Mouse (Mus musculus) B cell, adult 2 months (primary cell): ENCODE results near the gene Skap1.
A peak's percentile ranks its signal among the peaks of the same experiment; 100 is the strongest.
"Not testable (repeated sequence)": the region's sequence is repeated elsewhere in the genome, so short reads cannot be mapped to it uniquely, and the experiment has no call there.

Experiments
- DNase-seq, 2 experiments: peaks; one replicate each; pipeline ENCODE4 v3.0.0; 2022

Gene Skap1

GRCm38 (mm10) chr11:96703813-96704212 is 239.4 kb downstream of the Skap1 start:
- DNase-seq = no peak

DNA sequence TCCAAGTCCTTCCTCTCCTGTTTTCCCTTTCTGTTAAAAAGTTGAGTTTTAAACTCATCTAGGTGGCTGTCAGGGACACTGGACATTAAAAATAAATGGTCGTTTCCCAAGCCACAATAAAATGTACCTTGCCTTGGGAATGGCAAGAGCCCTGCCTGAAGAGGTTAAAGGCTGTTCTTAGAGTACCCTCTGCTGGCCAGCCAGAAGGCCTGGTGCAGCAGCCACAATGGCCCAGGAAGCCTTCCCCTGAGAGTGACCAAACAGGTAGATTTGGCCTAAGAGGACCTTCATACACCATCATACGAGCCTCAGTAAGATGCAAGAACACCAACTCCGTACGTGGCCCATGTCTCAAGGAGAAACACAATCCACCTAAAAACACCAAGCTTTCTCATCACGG is 246.9 kb downstream of the Skap1 start:
- DNase-seq = no peak

GRCm38 (mm10) chr11:96711670-96712069 is 247.3 kb downstream of the Skap1 start:
- no peak for DNase-seq

- no peak for DNase-seq
Measured at GRCm38 (mm10) chr11:96713210-96714005, 249.0 kb downstream of the Skap1 start.

- DNase-seq = no peak
Measured at GRCm38 (mm10) chr11:96714011-96714410, 249.6 kb downstream of the Skap1 start.

DNA sequence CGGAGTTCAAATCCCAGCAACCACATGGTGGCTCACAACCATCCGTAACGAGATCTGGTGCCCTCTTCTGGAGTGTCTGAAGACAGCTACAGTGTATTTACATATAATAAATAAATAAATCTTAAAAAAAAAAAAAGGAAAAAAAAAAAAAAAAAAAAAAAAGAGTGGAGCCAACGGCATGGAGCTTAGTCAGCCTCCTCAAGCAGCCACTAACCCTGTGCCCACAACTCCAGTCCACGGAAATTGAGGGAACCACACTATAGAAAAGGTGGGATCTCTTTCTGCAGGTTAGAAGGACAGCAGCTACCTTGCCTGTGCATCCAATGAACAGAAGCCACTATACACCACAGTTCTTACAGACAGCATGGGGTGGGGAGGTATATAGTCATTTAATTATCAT is 250.8 kb downstream of the Skap1 start:
- not testable (repeated sequence) for DNase-seq

DNA sequence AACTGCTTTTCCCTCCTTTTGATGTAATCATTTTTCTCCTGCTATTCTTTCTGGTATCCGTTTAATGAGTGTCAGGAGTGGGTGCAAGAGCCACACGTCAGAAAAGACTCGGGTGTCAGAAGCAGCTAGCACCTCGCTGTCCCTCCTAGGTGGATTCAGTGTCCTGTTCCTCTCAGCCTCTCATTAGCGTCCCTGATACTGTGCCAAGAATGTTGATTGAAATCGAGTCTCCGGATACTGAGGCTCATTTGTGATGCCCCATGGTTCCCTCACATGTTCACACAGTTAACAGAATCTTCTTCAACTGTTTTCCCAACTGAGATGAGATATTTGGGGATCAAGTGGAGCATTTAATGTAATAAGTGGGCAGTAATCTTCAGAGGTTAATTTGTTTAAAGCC is 254.2 kb downstream of the Skap1 start:
- no peak for DNase-seq

DNA sequence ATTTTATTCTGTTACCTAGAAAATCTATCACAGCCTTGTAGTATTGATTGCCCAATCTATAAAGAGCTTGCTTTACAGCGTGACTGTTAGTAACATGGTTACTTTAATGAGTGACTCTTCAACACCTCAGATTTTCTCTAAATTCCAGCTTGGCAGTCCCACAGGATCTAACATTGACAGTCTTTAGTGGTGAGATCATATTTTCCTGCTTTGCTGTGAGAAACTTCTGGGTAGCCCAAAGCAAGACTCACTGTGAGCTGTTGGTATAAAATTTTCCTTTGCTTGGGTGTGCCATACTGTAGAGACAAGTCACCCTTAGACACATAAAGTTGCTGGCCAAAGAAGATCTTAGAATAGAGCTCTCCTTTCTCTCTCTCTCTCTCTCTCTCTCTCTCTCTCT is 261.4 kb downstream of the Skap1 start:
- no peak for DNase-seq

DNA sequence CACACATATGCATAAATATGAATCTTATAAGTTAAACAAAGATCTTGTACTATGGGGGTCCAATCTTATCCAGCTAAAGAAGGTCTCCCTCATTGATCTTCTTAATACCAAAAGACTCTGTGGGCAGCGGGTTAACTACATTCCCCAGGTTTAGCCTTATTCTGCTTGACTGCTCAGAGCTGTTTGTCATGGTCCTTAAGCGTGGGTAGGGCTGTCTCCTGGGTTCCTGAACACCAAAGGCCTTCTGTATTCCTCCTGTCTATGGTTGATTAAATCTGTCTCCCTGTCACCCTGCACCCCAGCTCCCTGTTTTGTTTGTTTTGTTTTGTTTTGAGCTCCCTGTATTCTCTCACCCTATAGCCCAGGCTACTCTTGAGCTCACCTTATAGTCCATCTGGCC is 264.2 kb downstream of the Skap1 start:
- DNase-seq = no peak

DNA sequence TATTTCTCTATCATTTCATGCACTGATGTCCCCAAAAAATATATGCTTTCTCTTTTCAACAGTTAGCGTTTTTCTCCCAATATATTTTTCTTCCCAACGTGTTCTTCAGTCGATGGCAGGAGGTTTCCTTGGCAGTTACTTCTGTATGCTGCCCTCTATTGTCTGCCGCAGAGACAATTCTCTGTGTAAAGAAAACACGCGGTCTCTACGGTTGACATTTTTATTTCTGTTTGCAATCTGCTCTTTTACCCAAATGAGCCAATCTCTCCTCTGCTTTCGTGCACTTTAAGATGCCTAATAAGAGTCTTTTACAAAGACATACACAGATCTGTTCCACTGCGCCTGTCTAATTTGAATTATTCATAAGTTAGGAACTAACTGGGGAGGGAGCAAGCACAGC is 265.1 kb downstream of the Skap1 start:
- no peak for DNase-seq

GRCm38 (mm10) chr11:96730327-96730726 is 265.9 kb downstream of the Skap1 start:
- no peak for DNase-seq

DNA sequence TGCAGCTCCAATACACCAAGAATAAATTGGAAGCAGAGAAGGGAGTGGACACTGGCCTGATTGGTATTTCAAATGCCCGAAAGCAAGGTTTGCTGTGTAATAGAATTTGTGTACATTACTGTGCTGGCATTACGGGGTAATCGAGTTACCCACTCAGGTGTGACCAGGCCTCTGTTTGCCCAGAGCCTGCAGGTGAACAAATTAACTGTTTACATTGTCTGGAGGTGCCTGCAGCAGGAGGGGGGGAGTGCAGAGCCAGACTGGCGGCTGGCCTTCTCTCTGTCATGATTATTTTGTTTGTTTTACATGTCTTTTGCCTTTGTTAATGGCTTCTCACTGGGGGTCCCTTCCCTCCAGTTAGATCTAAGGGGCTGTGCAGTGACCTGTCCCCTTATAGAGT is 268.3 kb downstream of the Skap1 start:
- DNase-seq = no peak

- peak in 1 of 2 experiments; percentile 5 for DNase-seq
Measured at GRCm38 (mm10) chr11:96735908-96736307, 271.5 kb downstream of the Skap1 start.

GRCm38 (mm10) chr11:96736361-96736760 is 272.0 kb downstream of the Skap1 start:
- no peak for DNase-seq

DNA sequence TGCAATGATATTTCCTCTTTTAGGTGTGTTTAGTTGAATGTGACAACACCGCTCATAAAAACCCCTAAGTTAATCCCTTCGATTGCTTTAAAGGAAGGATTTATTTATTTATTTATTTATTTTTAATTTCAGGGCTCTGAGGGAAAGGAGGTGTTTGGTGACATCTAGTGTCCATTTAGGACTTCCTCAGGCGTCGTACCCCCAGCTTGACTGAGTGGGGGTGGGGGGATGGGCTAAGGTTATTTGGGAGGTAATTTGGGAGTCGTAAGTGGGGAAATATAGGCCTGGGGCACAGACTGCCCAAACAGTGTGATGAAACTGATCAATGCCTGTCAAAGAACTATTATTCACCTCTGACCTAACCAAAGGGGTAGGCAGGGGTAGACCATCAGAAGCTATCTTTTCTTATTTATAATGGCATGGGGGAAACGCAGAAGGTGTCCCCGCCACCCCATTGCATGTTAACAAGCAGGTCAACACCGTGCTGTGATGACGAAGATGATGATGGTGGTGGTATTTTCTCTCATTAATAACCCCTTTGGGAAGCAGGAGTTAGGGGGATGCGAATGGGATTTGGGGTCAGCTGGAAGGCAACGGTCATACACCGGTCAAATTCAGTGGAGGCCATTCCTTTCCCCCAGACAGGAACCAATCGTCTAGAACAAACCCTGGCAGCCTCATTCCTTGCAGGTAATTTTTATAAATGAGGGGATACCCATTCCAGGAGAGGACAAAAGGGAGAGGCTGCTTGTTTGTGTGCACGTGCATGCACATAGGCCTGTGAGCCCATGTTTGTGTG is 273.5 kb downstream of the Skap1 start:
- DNase-seq = no peak

GRCm38 (mm10) chr11:96740796-96741195 is 276.4 kb downstream of the Skap1 start:
- no peak for DNase-seq

- no peak for DNase-seq
Measured at GRCm38 (mm10) chr11:96741995-96742394, 277.6 kb downstream of the Skap1 start.

- no peak for DNase-seq
Measured at GRCm38 (mm10) chr11:96743000-96743399, 278.6 kb downstream of the Skap1 start.

- DNase-seq = no peak
Measured at GRCm38 (mm10) chr11:96743891-96744290, 279.5 kb downstream of the Skap1 start.

- no peak for DNase-seq
Measured at GRCm38 (mm10) chr11:96746648-96747047, 282.3 kb downstream of the Skap1 start.

DNA sequence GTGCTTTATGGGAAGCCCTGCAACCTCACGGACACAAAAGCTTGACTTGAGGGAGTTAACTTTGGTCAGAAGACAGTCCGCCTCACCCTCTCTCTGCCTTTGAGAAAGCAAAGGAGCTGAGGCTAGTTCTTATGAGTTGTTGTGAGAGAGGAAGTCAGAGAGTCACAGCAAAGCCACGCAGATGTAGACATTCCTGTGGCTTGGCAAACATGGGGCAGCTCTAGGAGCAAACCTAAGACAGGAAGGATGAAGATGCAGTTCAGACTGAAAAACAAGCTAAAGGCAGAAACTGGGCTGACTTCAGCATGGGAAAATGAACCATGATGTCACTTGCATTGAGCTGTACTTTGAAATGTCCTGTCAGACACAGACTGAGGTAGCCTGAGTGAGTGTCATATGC is 283.2 kb downstream of the Skap1 start:
- no peak for DNase-seq

- no peak for DNase-seq
Measured at GRCm38 (mm10) chr11:96755298-96755697, 290.9 kb downstream of the Skap1 start.

DNA sequence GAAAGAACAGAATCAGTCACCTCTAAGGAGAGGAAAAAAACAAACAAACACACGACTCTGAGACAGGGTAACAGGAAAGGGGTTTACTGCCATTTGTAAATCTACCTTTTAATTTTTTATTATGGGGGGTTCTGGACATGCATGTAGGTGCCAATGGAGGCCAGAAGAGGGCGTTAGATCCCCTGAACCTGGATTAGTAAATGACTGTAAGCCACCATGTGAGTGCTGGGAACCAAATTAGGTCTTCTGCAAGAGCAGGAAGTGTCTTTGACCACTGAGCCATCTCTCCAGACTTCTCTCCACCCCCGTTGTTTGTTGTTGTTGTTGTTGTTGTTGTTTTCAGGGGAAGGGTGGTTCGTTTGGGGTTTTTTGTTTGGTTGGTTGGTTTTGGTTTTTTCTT is 293.0 kb downstream of the Skap1 start:
- DNase-seq = no peak

- no peak for DNase-seq
Measured at GRCm38 (mm10) chr11:96758402-96758801, 294.0 kb downstream of the Skap1 start.
